Mouse (Mus musculus): ENCODE measurements around the gene Gm17087. TPM values are rescaled to one million over a fixed set of nuclear protein-coding genes. Genes with fewer than 3 reads are reported as not detected.

Gm17087 gene
- not detected for polyA plus RNA-seq (2012; fragmentation: generic; extraction: Trizol)

GRCm38 (mm10) chr17:8566850-8567249, at the start of gene Gm17087:
Gene Gm17087, minus strand, starts transcription at chr17:8566950.
- Histone ChIP-seq H3K4me3 (no peak within 1 kb of the TSS), H3K27me3 (ENCODE audit: control insufficient read depth, insufficient read depth, insufficient read length) (no peaks in the 10 kb centered on the region), H3K36me3 (ENCODE audit: control insufficient read depth, insufficient read depth) (no peaks in the 10 kb centered on the region), H3K79me2 (ENCODE audit: control insufficient read depth, insufficient read depth) (no peaks in the 10 kb centered on the region), H3K4me2 (ENCODE audit: low read depth) (no peak within 1 kb of the TSS), H3ac (ENCODE audit: control insufficient read depth, insufficient read length) (no peak within 1 kb of the TSS)
- TF ChIP-seq CEBPB (IDR thresholded peaks at IDR 0.05; ENCODE audit: insufficient read depth, poor library complexity, severe bottlenecking) = no peak
- TF ChIP-seq MYOG (IDR thresholded peaks at IDR 0.05; ENCODE audit: control insufficient read depth in 1 of 3, insufficient read depth in 1 of 3, insufficient read length in 2 of 3, low read depth in 2 of 3) = no peak
- no peak for TF ChIP-seq SRF (IDR thresholded peaks at IDR 0.05; ENCODE audit: control insufficient read depth, insufficient read length, low read depth)

DNA sequence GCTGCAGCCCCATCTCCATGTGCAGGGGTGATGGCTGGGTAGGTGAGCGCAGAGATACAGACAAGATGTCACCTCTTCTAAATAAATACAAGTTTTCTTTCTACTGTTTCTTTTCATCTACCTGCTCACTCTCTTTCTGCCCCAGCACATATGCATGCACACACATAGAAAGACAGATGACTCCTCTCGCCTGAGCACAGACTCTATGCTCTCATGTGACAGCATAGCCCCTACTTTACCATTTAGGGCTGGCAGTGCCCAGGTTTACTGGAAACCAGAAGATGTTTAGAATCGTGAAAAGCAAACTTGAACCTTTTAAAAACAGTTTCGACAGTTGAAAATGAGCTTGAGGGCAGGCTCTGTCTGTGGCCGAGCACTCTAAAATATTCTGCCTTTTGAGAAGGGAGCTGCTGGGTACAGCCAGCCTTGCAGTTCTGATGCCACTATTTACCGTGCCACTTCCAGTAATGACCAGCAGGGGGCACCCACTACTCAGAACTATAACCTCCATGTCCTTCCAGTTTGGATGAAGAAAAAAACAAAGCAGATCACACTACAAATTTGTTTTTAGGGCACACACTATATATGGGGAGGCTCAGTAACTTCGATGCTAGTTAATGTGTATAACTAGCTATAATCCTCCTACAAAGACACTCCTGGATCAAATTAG, 47.3 kb upstream of the Gm17087 start:
- TF ChIP-seq CEBPB (IDR thresholded peaks at IDR 0.05; ENCODE audit: insufficient read depth, poor library complexity, severe bottlenecking) (no peak), MYOG (IDR thresholded peaks at IDR 0.05; ENCODE audit: control insufficient read depth in 1 of 3, insufficient read depth in 1 of 3, insufficient read length in 2 of 3, low read depth in 2 of 3) (no peak), TCF3 (IDR thresholded peaks at IDR 0.05; ENCODE audit: insufficient read length, low read depth) (no peak), MAX (IDR thresholded peaks at IDR 0.05; ENCODE audit: low read depth) (no peak), MYOD1 (IDR thresholded peaks at IDR 0.05; ENCODE audit: control insufficient read depth in 1 of 3, insufficient read length in 2 of 3, low read depth in 2 of 3) (no peak), POLR2AphosphoS2 (IDR thresholded peaks at IDR 0.05; ENCODE audit: insufficient read length, low read depth) (no peak)
- H3K4me2 ChIP-seq (ENCODE audit: low read depth) = no peak overlapping the region
- H3K27me3 ChIP-seq (ENCODE audit: control insufficient read depth, insufficient read depth, insufficient read length) = peaks cover 12% of the 10 kb centered on the region
- H3K36me3 ChIP-seq (ENCODE audit: control insufficient read depth, insufficient read depth) = no peaks in the 10 kb centered on the region
- no peaks in the 10 kb centered on the region for H3K79me2 ChIP-seq (ENCODE audit: control insufficient read depth, insufficient read depth)
- H3ac ChIP-seq (ENCODE audit: control insufficient read depth, insufficient read length) = no peak overlapping the region
- H3K4me3 ChIP-seq = no peak overlapping the region

- TF ChIP-seq MYOG (IDR thresholded peaks at IDR 0.05; ENCODE audit: control insufficient read depth in 1 of 3, insufficient read depth in 1 of 3, insufficient read length in 2 of 3, low read depth in 2 of 3) = no peak
- no peak for TF ChIP-seq USF1 (IDR thresholded peaks at IDR 0.05; ENCODE audit: low read depth)
- TF ChIP-seq E2F4 (IDR thresholded peaks at IDR 0.05; ENCODE audit: insufficient read depth) = no peak
- TF ChIP-seq TCF12 (IDR thresholded peaks at IDR 0.05; ENCODE audit: insufficient read depth, poor library complexity, severe bottlenecking) = no peak
- TF ChIP-seq TCF3 (IDR thresholded peaks at IDR 0.05; ENCODE audit: insufficient read length, low read depth) = no peak
- TF ChIP-seq POLR2A (IDR thresholded peaks at IDR 0.05; ENCODE audit: insufficient read length, low read depth) = no peak
- no peak for TF ChIP-seq MYOD1 (IDR thresholded peaks at IDR 0.05; ENCODE audit: control insufficient read depth in 1 of 3, insufficient read length in 2 of 3, low read depth in 2 of 3)
- TF ChIP-seq MAX (IDR thresholded peaks at IDR 0.05; ENCODE audit: low read depth) = no peak
- TF ChIP-seq CEBPB (IDR thresholded peaks at IDR 0.05; ENCODE audit: insufficient read depth, poor library complexity, severe bottlenecking) = no peak
- TF ChIP-seq POLR2AphosphoS2 (IDR thresholded peaks at IDR 0.05; ENCODE audit: insufficient read length, low read depth) = no peak
- no peak for TF ChIP-seq REST (IDR thresholded peaks at IDR 0.05; ENCODE audit: insufficient read depth, insufficient read length)
- TF ChIP-seq SRF (IDR thresholded peaks at IDR 0.05; ENCODE audit: control insufficient read depth, insufficient read length, low read depth) = no peak
- H3K4me2 ChIP-seq (ENCODE audit: low read depth) = no peak overlapping the region
- peaks cover 12% of the 10 kb centered on the region for H3K27me3 ChIP-seq (ENCODE audit: control insufficient read depth, insufficient read depth, insufficient read length)
- H3K4me3 ChIP-seq = no peak overlapping the region
- H3K79me2 ChIP-seq (ENCODE audit: control insufficient read depth, insufficient read depth) = no peaks in the 10 kb centered on the region
- H3K36me3 ChIP-seq (ENCODE audit: control insufficient read depth, insufficient read depth) = no peaks in the 10 kb centered on the region
- H3ac ChIP-seq (ENCODE audit: control insufficient read depth, insufficient read length) = no peak overlapping the region
Observed at GRCm38 (mm10) chr17:8611916-8612315, 45.2 kb upstream of the Gm17087 start.

DNA sequence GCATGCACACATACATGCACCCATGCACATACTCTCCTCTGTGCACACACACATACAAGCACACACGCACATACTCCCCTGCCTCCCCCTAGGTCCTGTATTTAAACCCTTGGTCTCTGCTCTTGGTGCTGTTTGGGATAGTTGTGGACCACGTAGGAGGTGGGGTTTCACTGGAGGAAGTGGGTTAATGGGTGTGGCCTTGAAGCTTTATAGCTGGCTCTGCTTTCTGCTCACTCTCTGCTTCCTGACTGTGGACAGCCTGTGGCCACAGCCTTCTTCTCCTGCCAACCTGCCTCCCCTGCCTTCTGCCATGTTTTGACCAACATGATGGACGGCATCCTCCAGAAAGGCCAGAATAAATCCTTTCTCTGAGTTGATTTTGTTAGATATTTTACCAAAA, 39.9 kb upstream of the Gm17087 start:
- no peak overlapping the region for H3K4me2 ChIP-seq (ENCODE audit: low read depth)
- no peak overlapping the region for H3K4me3 ChIP-seq
- no peaks in the 10 kb centered on the region for H3K79me2 ChIP-seq (ENCODE audit: control insufficient read depth, insufficient read depth)
- H3ac ChIP-seq (ENCODE audit: control insufficient read depth, insufficient read length) = no peak overlapping the region
- H3K27me3 ChIP-seq (ENCODE audit: control insufficient read depth, insufficient read depth, insufficient read length) = peaks cover 12% of the 10 kb centered on the region
- TF ChIP-seq TCF12 (IDR thresholded peaks at IDR 0.05; ENCODE audit: insufficient read depth, poor library complexity, severe bottlenecking) (no peak), USF1 (IDR thresholded peaks at IDR 0.05; ENCODE audit: low read depth) (no peak), POLR2A (IDR thresholded peaks at IDR 0.05; ENCODE audit: insufficient read length, low read depth) (no peak), POLR2AphosphoS2 (IDR thresholded peaks at IDR 0.05; ENCODE audit: insufficient read length, low read depth) (no peak), E2F4 (IDR thresholded peaks at IDR 0.05; ENCODE audit: insufficient read depth) (no peak), MYOG (IDR thresholded peaks at IDR 0.05; ENCODE audit: control insufficient read depth in 1 of 3, insufficient read depth in 1 of 3, insufficient read length in 2 of 3, low read depth in 2 of 3) (no peak), TCF3 (IDR thresholded peaks at IDR 0.05; ENCODE audit: insufficient read length, low read depth) (no peak), CEBPB (IDR thresholded peaks at IDR 0.05; ENCODE audit: insufficient read depth, poor library complexity, severe bottlenecking) (no peak), MAX (IDR thresholded peaks at IDR 0.05; ENCODE audit: low read depth) (no peak), MYOD1 (IDR thresholded peaks at IDR 0.05; ENCODE audit: control insufficient read depth in 1 of 3, insufficient read length in 2 of 3, low read depth in 2 of 3) (no peak), REST (IDR thresholded peaks at IDR 0.05; ENCODE audit: insufficient read depth, insufficient read length) (no peak), SRF (IDR thresholded peaks at IDR 0.05; ENCODE audit: control insufficient read depth, insufficient read length, low read depth) (no peak)
- no peaks in the 10 kb centered on the region for H3K36me3 ChIP-seq (ENCODE audit: control insufficient read depth, insufficient read depth)

DNA sequence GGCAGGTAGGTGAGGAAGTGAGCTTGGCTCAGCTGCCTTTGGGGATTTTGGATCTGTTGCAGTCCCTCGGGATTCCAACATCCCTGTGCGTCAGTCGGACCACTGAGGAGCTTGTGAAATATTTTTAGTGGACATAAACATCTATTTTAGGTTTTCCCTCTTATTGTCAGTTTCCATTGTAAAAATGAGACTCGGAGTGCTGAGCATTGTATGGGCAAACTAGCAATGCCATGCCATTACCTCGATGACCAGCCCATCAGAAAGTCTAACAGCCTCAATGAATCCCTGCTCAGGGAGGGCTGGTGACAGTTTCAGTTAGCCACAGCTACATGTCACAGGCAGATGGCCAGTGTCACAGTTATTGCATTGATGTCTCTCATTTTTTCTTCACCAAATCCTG, 39.2 kb upstream of the Gm17087 start:
- H3K79me2 ChIP-seq (ENCODE audit: control insufficient read depth, insufficient read depth) = no peaks in the 10 kb centered on the region
- H3K27me3 ChIP-seq (ENCODE audit: control insufficient read depth, insufficient read depth, insufficient read length) = peaks cover 11% of the 10 kb centered on the region
- no peaks in the 10 kb centered on the region for H3K36me3 ChIP-seq (ENCODE audit: control insufficient read depth, insufficient read depth)
- H3K4me2 ChIP-seq (ENCODE audit: low read depth) = no peak overlapping the region
- no peak overlapping the region for H3ac ChIP-seq (ENCODE audit: control insufficient read depth, insufficient read length)
- TF ChIP-seq TCF3 (IDR thresholded peaks at IDR 0.05; ENCODE audit: insufficient read length, low read depth) = no peak
- no peak for TF ChIP-seq E2F4 (IDR thresholded peaks at IDR 0.05; ENCODE audit: insufficient read depth)
- TF ChIP-seq MYOD1 (IDR thresholded peaks at IDR 0.05; ENCODE audit: control insufficient read depth in 1 of 3, insufficient read length in 2 of 3, low read depth in 2 of 3) = no peak
- TF ChIP-seq MAX (IDR thresholded peaks at IDR 0.05; ENCODE audit: low read depth) = no peak
- TF ChIP-seq MYOG (IDR thresholded peaks at IDR 0.05; ENCODE audit: control insufficient read depth in 1 of 3, insufficient read depth in 1 of 3, insufficient read length in 2 of 3, low read depth in 2 of 3) = no peak
- no peak for TF ChIP-seq POLR2AphosphoS2 (IDR thresholded peaks at IDR 0.05; ENCODE audit: insufficient read length, low read depth)
- no peak for TF ChIP-seq CEBPB (IDR thresholded peaks at IDR 0.05; ENCODE audit: insufficient read depth, poor library complexity, severe bottlenecking)
- no peak for TF ChIP-seq SRF (IDR thresholded peaks at IDR 0.05; ENCODE audit: control insufficient read depth, insufficient read length, low read depth)
- TF ChIP-seq TCF12 (IDR thresholded peaks at IDR 0.05; ENCODE audit: insufficient read depth, poor library complexity, severe bottlenecking) = no peak
- no peak for TF ChIP-seq USF1 (IDR thresholded peaks at IDR 0.05; ENCODE audit: low read depth)
- TF ChIP-seq POLR2A (IDR thresholded peaks at IDR 0.05; ENCODE audit: insufficient read length, low read depth) = no peak
- no peak for TF ChIP-seq REST (IDR thresholded peaks at IDR 0.05; ENCODE audit: insufficient read depth, insufficient read length)
- no peak overlapping the region for H3K4me3 ChIP-seq
